Mouse (Mus musculus) retina, postnatal 1 day (tissue): ENCODE measurements around the gene Slc16a6.

Experiments
- DNase-seq: peaks from one replicate; pipeline ENCODE4 v3.0.0-alpha.2; 2012

Gene Slc16a6

DNA sequence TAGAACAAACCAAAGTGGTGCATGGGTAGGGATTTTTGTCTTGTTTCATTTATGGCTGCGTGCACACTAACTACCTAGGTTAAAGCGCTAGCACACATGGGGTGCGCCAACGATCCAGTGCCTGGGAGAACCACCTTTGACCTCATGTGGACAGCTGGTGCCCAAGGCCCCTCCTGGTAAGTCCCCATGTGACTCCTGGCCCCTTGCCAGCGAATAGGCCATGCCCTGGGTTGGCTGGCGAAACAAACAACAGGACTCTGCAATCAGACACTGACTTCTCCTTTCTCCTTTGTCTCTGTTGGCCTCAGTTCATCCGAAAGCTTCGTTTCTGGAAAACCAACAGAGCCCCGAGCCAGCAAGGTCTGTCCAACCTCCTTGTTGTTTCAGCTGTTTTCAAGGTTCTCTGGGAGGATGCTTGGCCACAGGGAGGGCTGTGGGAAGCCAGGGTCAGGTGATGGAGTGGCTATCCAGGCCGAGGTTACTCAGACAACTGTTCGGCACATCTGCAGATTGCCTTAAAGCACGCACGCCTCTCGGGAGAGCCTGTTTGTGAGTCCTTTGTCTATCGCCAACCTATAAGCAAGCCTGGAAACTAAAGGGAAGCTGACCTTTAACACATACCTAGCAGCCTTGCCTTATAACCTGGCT is 12.1 kb upstream of the Slc16a6 start:
- DNase-seq = peak; percentile 50

DNA sequence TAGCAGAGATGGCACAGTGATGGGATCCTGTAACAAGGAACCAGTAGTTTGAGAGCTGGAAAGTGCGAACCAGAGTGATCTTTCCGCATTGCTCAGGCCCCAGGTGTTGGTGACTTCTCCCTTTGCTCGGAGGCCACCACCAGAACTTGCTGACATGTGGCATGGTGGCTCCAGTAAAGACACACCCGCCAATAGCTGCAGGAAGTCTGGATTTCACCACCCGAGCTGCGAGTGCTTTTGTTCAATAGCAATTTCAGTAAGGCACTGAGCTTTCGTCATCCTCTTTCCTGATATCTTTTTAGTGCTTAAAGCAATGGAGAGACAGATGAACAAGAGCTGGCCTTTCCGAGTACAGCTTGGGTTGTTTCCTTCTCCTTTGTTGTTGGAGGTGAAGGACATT is 7.0 kb upstream of the Slc16a6 start:
- no peak for DNase-seq

DNA sequence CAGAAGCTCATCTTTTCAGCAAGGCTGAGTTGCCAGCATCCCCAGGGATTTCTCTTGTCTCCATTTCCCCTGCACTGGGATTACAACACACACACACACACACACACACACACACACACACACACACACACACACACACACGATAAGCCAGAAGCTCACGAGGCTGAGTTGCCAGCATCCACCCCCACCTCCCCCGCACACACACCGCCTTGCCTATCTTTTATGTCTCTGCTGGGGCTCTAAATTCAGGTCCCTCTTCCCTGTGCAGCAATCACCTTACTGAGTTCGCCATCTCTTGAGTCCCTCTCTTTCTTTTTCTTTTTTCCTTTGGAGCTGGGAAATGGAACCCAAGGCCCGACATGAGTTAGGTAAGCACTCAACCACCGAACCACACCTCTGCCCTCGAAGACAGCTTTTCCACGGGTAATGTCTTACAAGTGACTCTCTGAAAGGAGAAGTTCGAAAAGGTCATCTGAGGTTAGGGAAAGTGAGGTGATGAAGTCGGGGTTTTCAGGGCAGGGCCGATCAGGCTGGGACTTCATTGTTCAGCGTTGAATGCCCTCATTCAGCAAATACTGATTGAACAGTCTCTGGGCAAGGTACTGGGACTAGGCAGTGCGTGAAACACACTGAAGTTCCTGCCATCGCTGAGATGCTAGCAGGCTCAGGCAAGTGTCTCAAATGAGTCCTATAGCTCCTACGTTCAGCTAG is 6.3 kb upstream of the Slc16a6 start:
- no peak for DNase-seq

DNA sequence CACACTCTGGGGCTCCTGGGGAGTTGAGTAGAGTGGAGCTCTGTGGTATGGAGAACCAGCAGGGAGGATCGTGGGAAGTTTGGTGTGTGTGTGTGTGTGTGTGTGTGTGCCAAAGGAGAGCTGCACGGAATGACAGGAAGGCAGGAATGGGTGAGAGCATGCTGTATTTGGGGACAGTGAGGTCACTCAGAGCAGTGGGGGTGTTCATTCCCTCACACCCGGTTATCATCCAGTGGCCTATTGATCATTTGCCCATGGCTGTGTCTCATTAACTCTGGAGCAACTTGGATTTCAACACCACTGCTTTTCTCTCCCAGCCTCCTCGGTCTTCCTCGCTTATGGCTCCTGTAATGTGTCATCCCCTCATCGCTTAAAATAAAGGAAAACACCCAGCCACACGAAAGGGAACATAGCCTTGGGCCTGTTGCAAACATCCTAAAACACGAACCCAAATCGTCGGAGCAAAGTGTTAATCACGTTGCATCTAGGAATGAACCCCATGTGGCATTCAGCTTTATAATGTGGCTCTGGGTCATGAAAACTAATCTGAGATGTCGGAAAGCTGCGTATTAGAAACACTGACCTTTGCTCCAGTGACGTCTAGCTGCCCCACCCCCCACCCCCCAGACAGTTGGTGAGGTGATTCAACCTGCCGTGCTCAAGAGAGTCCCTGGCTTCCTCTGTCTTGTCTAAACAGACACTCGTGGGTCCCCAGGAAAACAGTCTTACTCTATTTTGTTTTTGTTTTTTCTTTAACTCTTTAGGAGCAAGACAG is 4.4 kb upstream of the Slc16a6 start:
- DNase-seq = no peak

DNA sequence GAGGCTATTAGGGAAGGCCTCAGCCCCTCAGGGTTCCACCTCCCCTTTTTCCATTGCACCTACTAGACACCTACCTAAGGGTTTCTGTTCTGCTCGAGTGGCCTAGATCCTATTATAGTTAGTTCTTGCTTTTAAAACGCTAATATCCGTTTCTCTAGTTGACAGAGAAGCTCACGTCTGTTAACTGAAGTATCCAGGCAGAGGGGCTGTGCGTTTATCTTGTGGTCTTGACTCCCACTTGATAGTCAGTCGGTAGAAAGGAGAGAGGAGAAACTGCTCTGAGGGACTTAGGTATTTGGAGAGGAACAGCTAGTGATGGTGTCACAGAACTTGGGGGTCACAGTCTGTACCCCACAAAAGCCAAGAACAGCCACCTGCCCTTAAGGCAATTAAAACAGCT is 3.3 kb upstream of the Slc16a6 start:
- no peak for DNase-seq

DNA sequence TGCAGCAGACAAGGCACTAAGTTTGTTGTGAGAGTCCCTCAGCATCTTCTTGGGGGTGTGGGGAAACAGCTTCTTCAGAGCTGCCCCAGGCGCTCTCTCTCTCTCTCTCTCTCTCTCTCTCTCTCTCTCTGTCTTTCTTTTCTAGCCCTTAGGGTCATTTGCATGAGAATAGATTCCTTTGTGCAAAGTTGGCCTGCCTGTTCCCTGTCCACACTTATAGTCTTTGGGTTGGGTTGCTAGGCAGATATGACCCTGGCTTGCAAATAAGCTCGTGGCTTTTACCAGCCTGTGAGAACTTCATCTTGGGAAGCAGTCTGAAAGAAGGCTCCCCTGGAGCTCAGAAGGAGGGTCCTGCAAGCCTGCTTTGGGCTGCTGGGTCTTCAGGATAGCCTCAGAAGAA is 2.8 kb upstream of the Slc16a6 start:
- DNase-seq = peak; percentile 82

DNA sequence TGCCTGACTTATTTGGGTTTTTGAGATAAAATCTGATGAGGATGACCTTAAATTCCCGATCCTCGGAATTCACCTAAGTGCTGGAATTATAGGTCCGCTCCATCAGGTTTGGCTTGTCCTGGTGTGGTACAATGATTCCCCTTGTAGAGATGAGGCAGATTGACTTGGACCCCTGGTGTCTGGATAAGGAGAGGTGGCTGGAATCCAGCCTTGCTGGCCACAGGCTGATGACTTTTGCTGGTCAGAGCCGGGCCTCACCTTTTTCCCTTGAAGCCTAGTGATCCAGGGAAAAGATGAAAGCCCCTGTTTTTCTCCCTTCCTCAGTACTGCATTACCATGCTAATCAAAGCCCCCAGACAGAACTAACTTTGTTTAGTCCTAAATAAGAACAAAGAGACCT is 2.3 kb upstream of the Slc16a6 start:
- DNase-seq = no peak

DNA sequence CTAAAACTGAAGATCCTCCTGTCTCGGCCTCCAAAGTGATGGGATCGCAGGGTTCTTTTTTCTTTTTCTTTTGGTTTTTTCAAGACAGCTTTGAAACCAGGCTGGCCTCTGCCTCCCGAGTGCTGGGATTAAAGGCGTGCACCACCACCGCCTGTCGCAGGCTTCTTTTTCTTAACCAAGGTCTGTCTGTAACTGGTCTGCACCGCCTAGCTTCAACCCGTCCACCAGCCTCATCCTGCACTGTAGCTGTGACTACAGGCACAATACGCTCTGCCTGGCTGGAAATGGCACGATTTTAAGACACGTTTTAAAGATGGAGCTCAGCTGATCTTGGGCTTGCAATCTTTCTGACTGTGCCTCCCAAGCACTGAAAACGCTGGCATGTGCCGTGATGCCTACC is 1.4 kb upstream of the Slc16a6 start:
- DNase-seq = no peak

DNA sequence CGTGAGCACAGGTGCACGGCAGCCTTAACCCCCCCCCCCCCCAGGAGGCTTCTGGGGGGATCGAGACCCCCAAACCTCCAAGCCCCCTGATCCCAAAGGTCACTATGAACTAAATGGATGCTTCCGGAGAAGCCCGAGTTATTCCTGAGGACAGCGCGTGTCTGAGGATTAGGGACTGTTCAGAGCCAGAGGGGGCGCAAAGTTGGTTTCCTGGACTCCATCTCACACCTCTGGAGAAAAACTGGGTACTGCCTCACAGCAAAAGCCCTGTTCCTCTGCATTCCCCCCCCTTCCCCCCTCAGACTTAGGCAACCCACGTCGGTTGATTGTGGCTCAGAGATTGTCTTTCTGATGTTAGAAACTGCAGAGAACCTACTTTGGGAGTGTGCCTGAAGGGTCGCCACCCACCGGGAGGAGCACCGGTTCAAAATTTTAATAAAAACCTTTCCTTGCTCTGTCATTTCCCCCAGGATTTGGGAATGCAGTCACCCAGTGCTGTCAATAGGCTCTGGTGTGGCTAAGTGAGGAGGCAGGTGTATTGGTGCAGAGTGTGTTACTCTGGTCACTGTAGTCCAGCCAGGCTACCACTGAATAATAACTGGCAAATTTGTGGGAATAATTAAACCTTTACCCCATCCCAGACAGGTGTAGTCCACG is 816 bp upstream of the Slc16a6 start:
- DNase-seq = no peak

DNA sequence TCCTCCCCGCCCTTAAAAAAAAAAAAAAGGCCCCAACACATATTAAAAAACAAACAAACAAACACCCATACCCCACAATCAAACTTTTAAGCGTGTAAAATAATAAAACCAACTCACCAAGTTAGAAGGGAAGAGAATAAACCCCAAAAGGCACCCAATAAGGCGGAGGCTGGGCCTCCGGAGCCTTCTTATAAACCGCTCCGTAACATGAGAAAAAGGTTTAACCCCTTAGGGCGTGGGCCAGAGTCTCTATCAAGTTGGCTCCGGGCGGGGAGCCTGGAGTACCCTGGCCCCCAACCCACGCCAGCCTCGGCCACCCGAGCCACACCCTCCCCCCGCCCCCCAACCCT is 602 bp downstream of the Slc16a6 start:
- DNase-seq = no peak

DNA sequence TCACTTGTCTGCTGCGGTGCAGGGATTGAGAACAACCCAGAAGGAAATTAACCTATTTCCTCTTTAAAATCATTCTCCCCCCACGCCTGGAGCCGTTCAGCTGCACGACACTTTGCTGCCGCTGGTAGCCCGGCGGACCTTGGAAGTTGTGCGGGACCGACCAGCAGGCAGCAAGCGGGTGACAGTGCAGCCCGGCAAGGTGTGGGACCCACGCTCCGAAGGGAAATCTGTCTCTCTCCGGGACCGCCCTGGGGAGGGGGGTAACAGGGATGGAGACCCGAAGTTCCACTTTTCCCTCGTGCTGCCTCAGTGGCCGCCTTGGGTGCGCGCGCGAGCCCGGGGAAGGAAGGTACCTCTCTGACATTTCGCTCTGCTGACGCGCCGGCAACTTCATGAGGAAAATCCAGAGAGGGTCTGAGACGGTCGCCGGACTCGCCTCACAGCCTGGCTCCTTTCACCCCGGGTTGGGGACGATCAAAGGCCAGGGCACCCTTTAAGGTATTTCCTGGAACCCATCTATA is 1.2 kb downstream of the Slc16a6 start:
- DNase-seq = peak; percentile 59

DNA sequence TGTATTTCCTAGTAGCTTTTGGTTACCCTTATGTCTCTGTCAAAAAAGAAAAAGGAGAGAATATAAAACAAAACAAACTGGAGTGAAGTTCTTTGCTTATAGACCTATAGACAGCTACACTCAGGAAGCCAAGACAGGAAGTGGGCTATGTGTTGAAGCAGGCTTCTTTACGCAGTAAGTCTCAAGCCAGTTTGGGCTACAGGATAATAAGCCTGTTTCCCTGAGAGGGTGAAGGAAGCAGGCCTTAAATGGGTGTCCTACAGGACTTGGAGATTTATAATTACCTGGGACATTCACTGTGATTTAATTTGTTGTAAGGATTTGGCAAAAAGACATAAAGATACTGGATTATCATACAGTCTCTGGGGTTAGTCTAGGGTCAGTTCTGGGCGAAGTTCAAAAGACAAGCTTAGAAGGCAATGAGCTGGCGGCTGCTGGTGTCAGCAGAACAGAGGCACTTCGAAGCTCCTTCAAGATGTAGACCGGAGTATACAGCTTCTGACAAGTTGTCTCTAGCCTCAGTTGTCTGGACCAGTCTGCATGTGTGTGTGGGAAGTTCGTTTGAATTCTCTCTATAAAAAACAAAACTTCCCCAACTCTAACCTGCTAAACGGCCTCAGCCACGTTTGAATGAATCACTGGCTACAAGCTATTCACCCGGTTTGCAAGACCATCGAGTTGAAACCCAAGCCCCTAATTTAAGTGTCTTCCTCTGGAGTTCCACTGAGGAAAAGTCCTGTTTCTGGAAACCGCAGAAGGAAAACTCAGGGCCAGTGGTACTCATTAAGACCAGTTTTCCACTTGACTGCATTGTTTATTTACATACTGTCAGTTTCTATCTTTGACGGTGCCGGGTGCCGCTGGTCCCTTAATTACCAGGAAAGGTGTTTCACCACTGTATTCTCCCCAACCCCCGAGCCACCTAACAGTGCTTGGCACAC is 2.2 kb downstream of the Slc16a6 start:
- peak; percentile 70 for DNase-seq

DNA sequence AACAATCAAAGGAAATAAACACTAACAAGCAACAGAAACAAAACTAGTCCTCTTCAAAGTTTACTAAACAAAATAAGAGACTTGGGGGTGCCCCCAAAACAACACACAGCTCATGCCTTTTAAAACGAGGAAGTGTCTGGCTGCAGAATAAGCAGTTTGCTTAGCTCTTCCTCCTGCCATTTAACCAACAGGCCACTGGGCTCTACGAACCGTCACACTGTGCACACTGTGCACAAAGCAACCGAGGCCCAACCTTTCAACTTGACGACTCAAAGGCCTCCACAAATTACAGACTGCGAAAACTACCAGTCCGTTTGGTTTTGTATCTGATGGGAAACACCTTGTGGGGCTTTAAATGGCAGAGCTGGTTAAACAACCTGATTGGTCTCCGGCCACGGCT is 3.2 kb downstream of the Slc16a6 start:
- DNase-seq = no peak

DNA sequence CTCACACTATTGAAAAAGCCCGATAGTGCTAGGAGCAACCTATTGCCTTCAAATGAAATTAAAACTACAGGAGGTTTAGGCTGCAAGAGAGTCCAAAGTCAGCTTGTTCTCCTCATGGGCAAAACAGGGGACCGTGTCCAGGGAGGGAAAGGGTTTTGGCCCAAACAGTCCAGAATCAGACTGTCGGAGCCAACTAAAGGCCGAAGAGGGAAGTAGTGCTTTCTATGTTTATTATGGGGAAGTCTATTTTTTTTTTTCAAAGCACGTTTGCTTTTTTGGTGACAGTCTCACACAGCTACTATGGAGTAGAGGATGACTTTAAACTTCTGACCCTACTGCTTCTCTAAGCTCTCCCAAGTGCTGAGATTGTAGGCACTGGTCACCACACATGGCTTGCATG is 5.3 kb downstream of the Slc16a6 start:
- no peak for DNase-seq

DNA sequence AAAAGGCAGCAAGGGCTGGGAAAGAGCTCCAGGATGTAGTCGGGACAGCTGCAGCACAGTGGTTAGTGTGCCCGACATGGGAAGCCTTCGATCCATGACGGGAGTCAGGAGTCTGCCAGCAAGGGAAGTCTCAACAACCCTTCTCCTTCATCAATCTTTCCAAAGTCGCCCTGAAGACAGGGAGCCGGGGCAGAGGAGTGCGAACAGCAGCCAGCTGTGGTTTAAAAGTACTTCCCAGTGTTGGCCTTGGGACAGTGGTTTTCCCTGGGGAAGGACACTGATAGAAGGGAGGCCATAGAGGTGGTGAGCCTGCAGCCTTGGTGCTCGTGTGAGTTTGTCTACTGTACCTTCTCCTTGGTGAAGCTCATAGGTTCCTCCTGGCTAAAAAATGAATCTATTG is 6.4 kb downstream of the Slc16a6 start:
- DNase-seq = no peak

DNA sequence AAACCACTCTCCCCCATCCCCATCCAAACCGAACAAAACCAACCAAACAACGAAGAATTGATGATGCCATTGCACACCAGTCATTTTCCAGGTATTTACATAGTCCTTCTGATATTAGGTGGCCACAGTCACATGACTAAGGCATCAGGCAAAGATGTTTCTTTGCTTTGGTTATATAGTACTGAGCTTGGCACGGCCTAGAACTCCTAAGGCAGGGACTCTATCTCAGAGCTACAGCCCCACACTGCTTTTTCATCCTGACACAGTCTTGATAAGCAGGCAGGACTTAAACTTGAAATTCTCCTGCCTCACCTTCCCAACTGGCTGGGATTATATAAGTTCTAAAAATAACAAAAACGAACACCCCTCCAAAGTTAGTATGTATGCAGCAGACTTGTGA is 8.3 kb downstream of the Slc16a6 start:
- DNase-seq = no peak

DNA sequence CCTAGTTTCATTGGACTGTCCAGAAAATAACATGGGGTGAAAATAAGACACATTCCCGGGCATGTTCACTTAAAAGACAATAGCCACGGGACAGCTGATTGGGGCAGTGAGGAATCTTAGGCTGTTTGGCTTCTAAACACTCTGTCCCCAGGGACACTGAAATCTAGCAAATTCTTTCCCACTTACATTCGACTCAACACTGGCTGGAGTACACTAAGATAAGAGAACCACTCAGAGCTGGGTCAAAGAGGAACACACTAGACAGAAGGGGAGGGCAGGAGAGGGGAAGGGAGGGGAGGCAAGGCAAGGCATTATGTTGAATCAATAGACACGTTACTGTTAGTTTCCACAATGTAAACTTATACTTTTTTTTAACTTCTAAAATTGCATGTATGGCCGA is 12.8 kb downstream of the Slc16a6 start:
- no peak for DNase-seq

DNA sequence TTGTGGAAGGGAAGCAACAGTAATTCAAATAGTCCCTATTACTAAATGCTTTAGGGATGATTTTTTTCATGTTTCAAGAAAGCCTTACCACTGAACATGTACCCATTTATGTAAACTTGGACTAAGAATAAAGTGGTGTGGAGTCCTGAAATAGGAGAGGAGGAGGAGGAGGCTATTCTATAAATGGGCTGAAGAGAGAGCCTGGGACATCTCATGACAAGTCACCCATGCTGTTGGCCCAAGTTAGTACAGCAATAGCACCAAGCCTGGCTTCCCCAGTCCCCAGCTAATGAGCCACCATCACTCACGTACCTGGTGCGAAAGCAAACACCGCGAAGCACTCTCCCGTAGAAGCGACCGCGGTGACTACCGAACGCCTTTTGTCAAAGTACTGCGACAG is 15.2 kb downstream of the Slc16a6 start:
- DNase-seq = no peak

DNA sequence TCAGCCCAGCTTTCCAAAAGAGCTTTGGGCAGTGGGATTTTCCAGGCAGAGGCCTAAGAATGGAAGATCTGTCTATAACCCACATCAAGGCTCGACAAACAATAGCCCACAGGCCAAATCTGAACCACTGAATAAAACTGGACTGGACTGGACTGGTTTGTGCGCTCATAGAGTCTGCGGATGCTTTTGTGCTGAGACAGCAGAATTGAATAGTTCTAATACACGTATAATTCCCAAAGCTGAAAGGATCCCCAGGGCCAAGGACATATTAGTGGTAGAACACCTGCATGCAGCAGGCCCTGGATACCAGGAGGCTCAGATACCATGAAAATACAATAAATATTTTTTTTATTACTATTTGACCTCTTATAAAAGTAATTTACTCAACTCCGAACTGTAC is 17.1 kb downstream of the Slc16a6 start:
- no peak for DNase-seq

DNA sequence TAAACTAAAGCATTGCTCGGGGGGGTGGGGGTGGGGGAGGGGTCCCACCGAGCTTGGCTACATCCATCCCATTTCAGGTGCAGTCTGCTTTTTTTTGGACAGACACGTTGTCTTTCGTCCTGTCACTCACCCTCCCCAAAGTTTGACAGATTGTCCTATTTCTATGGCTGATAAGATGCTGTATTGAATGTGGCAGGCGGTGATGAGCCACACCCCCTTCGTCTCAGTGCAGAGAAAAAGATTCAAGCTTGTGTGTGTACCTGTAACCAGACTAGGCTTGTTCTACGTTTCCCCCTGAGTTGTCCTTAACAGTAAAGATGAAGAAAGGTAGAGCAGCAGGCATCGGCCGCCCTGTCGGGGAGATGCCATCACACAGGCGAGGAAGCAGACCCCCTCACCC is 22.2 kb downstream of the Slc16a6 start:
- DNase-seq = no peak

DNA sequence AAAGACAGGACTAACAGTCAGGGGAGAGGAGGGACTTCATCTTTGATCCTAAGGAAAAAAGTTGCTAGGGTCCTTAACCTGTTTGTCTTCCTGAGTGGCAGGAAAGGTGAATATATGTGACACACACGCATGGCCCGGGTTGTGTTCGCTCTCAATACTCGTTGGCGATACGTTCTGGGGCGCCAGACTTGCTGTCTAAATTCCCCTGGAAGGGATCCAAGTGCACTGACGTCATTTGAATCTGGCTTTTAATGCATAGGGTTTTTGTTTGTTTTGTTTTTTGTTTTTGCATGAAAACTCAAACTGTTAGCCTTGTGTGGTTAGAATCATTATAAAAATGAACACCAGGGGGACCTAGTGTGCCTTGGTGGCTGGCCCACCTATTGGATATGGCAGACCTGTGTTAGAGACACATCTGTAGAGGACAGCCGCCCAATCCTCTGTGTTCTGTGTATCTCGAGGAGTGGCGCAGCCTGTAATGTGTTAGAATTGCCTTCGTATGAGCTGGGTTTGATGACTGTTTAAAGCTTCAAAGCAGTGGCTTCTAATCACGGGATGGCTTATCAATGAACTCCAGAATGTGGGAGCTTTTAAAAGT is 27.9 kb downstream of the Slc16a6 start:
- DNase-seq = peak; percentile 66

DNA sequence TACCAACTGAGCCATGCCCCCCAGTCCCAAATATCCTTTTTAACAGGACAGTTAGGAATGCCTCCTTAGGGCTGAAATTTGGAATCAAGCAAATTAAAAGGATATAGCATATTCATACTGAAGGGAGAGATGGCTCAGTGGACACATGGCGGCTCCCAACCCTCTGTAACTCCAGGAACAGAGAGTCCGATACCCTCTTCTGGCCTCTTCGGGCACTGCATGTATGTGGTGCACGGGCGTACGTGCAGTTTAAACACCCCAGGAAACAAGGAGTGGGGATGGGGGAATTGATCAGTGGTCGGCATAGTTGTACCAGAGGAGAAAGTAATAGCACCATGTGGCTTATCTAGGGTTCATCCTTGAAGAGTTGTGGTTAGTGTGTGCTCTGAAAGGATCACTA is 28.8 kb downstream of the Slc16a6 start:
- peak; percentile 59 for DNase-seq
